ENCODE assay signal across 8 mouse cellular contexts in genomic region chr7:111778789-111779503, GRCm38 (mm10). TPM values are rescaled to one million over a fixed set of nuclear protein-coding genes. Genes with fewer than 3 reads are reported as not detected.
DNase-seq lines count a peak whose midpoint lies in the region; ATAC-seq and TF ChIP-seq lines count a peak whose summit lies in the region.

No protein-coding gene starts in this region.

- no peak for TF ChIP-seq EP300 in stomach, postnatal 0 days (optimal IDR thresholded peaks at IDR 0.05)

- TF ChIP-seq CTCF in thymus, adult 2 months (IDR thresholded peaks at IDR 0.05; ENCODE audit: borderline replicate concordance, control insufficient read depth, extremely low read depth, insufficient read depth, low read length, poor library complexity), result no peak
- no peak for TF ChIP-seq CTCF in stomach, postnatal 0 days (IDR thresholded peaks at IDR 0.05; ENCODE audit: low read depth)

- no peaks in the 10 kb centered on the region for H3K36me3 ChIP-seq in thymus, adult 2 months (ENCODE audit: control insufficient read depth, insufficient read depth, low read length)
- no peaks in the 10 kb centered on the region for H3K36me3 ChIP-seq in heart, embryonic 16.5 days (ENCODE audit: control insufficient read depth, insufficient read depth)
- H3K36me3 ChIP-seq in midbrain, embryonic 11.5 days (ENCODE audit: control insufficient read depth, insufficient read depth, low read length), result no peaks in the 10 kb centered on the region
- H3K36me3 ChIP-seq in stomach, postnatal 0 days (ENCODE audit: control insufficient read depth, insufficient read depth, low read length), result no peaks in the 10 kb centered on the region

- no peak overlapping the region for H3K27ac ChIP-seq in thymus, adult 2 months (ENCODE audit: control insufficient read depth, insufficient read depth, low read length)
- peak overlapping the region; percentile 76 for H3K27ac ChIP-seq in heart, embryonic 16.5 days (ENCODE audit: low read length)
- no peak overlapping the region for H3K27ac ChIP-seq in midbrain, embryonic 11.5 days (ENCODE audit: low read depth, low read length)
- peak overlapping the region; percentile 70 for H3K27ac ChIP-seq in stomach, postnatal 0 days (replicated peaks)

- H3K4me1 ChIP-seq in thymus, adult 2 months (replicated peaks; ENCODE audit: control insufficient read depth, insufficient read depth, low read length), result no peaks in the 10 kb centered on the region
- H3K4me1 ChIP-seq in heart, embryonic 16.5 days (ENCODE audit: control insufficient read depth, insufficient read depth, low read length), result peaks cover 4% of the 10 kb centered on the region
- H3K4me1 ChIP-seq in midbrain, embryonic 11.5 days (ENCODE audit: control insufficient read depth, insufficient read depth, low read length), result peaks cover 4% of the 10 kb centered on the region; the same call in 1 of the 2 replicates
- no peaks in the 10 kb centered on the region for H3K4me1 ChIP-seq in stomach, postnatal 0 days (replicated peaks; ENCODE audit: control insufficient read depth, insufficient read depth)

- no peaks in the 10 kb centered on the region; the same call in 1 of the 2 replicates for H3K27me3 ChIP-seq in thymus, adult 2 months (ENCODE audit: control insufficient read depth, insufficient read depth, low read length)
- peaks cover 13% of the 10 kb centered on the region for H3K27me3 ChIP-seq in heart, embryonic 16.5 days (ENCODE audit: control insufficient read depth, insufficient read depth, low read length)
- peaks cover 4% of the 10 kb centered on the region; the same call in 1 of the 2 replicates for H3K27me3 ChIP-seq in midbrain, embryonic 11.5 days (ENCODE audit: control insufficient read depth, insufficient read depth, low read length)
- no peaks in the 10 kb centered on the region for H3K27me3 ChIP-seq in stomach, postnatal 0 days (ENCODE audit: control insufficient read depth, insufficient read depth, low read length)

- peak overlapping the region; percentile 74 for H3K9ac ChIP-seq in heart, embryonic 16.5 days (ENCODE audit: low read length)
- peak overlapping the region; percentile 65 for H3K9ac ChIP-seq in midbrain, embryonic 11.5 days (ENCODE audit: low read length)
- H3K9ac ChIP-seq in stomach, postnatal 0 days (ENCODE audit: low read length), result peak overlapping the region; percentile 70

- peak overlapping the region; percentile 82 for H3K4me2 ChIP-seq in heart, embryonic 16.5 days (ENCODE audit: low read depth, low read length)
- H3K4me2 ChIP-seq in midbrain, embryonic 11.5 days, result peak overlapping the region; percentile 97
- H3K4me2 ChIP-seq in stomach, postnatal 0 days (replicated peaks; ENCODE audit: low read depth), result peak overlapping the region; percentile 90

- no peak for TF ChIP-seq POLR2A in thymus, adult 2 months (IDR thresholded peaks at IDR 0.05; ENCODE audit: control insufficient read depth, extremely low read depth, insufficient read depth, low read length, poor library complexity)

- DNase-seq in thymus, adult 2 months, result no peak
- no peak for DNase-seq in thymus, postnatal 14 days
- peak; percentile 55 for DNase-seq in embryo, embryonic 10.5 days (ENCODE audit: low spot score)
- DNase-seq in kidney, postnatal 25 days, result peak; percentile 42 to 64
- peak; percentile 95 for DNase-seq in midbrain, embryonic 11.5 days (ENCODE audit: low spot score, missing footprints)
- peak; percentile 29 for DNase-seq in stomach, postnatal 0 days (ENCODE audit: low spot score)
- DNase-seq in thymus, postnatal 36 days, result no peak

- no peak for ATAC-seq in heart, embryonic 16.5 days (replicated peaks; ENCODE audit: extremely low read depth, insufficient read depth, low FRiP score)
- ATAC-seq in midbrain, embryonic 11.5 days (ENCODE audit: low FRiP score), result peak; percentile 6; the same call in 1 of the 2 replicates
- no peak for ATAC-seq in stomach, postnatal 0 days (ENCODE audit: low FRiP score, low TSS enrichment)

- H3K4me3 ChIP-seq in thymus, adult 2 months (ENCODE audit: control insufficient read depth, insufficient read depth, low read length), result peak overlapping the region; percentile 19
- H3K4me3 ChIP-seq in heart, embryonic 16.5 days (ENCODE audit: low read length), result peak overlapping the region; percentile 70
- peak overlapping the region; percentile 49 for H3K4me3 ChIP-seq in midbrain, embryonic 11.5 days (ENCODE audit: low read depth, low read length)
- peak overlapping the region; percentile 60 for H3K4me3 ChIP-seq in stomach, postnatal 0 days (ENCODE audit: low read depth, low read length)

- H3K9me3 ChIP-seq in heart, embryonic 16.5 days (replicated peaks; ENCODE audit: control insufficient read depth, low read length), result no peaks in the 10 kb centered on the region
- H3K9me3 ChIP-seq in midbrain, embryonic 11.5 days (ENCODE audit: control insufficient read depth, low read length), result no peaks in the 10 kb centered on the region
- H3K9me3 ChIP-seq in stomach, postnatal 0 days (ENCODE audit: control insufficient read depth, low read length), result no peaks in the 10 kb centered on the region

- WGBS in thymus, adult 2 months, result 26% methylated on average over 27 of the region's 27 CpGs
- 16% methylated on average over 27 of the region's 27 CpGs for WGBS in heart, embryonic 16.5 days
- WGBS in midbrain, embryonic 11.5 days, result 19% methylated on average over 27 of the region's 27 CpGs
- WGBS in stomach, postnatal 0 days, result 8% methylated on average over 27 of the region's 27 CpGs

RNA-seq across cellular contexts. Expression of gene Galnt18, which starts 0.8 kb away (rescaled TPM):
- 10.8 and 13.6 TPM in 2 replicates for polyA plus RNA-seq in thymus, adult 2 months (2012; rRNA removed)
- polyA plus RNA-seq in heart, embryonic 16.5 days (2015; fragmentation: Nextera tagmentation; extraction: Ambion mirVana), result 19.2 and 21.9 TPM in 2 replicates
- 4.1 and 4.4 TPM in 2 replicates for polyA plus RNA-seq in midbrain, embryonic 11.5 days (2014; fragmentation: Nextera tagmentation; extraction: Ambion mirVana)
- polyA plus RNA-seq in stomach, postnatal 0 days (2015; fragmentation: Nextera tagmentation; extraction: Ambion mirVana), result 20.5 and 21.8 TPM in 2 replicates

Comparison
In these comparisons a context has a peak if more than half of its experiments do, and no peak if none do; other contexts are left out.
1. DNase-seq: peak in embryo, embryonic 10.5 days (single experiment), kidney, postnatal 25 days (2 of 2), midbrain, embryonic 11.5 days (single experiment) and stomach, postnatal 0 days (single experiment); none in thymus, adult 2 months (single experiment), thymus, postnatal 14 days (single experiment) and thymus, postnatal 36 days (0 of 2).
2. H3K27ac ChIP-seq: peak in heart, embryonic 16.5 days (single experiment) and stomach, postnatal 0 days (single experiment); none in thymus, adult 2 months (single experiment) and midbrain, embryonic 11.5 days (single experiment).
3. H3K4me3 ChIP-seq: peak in every context shown above with its lines; median percentile 70 in heart, embryonic 16.5 days; 60 in stomach, postnatal 0 days; 49 in midbrain, embryonic 11.5 days; 19 in thymus, adult 2 months.
4. Peak in every context shown above with its lines, with median percentiles within 50 percentile points of each other: H3K4me2 ChIP-seq and H3K9ac ChIP-seq.